Mouse (Mus musculus) cerebellum, postnatal 10 days (tissue): ENCODE data around the gene Swsap1.

Experiments used
- DNase-seq, 2 experiments: peaks; one replicate each; pipeline ENCODE4 v3.0.0; 2021; ENCODE audit warnings: mixed read lengths in 2 of 2

The Swsap1 gene

DNA sequence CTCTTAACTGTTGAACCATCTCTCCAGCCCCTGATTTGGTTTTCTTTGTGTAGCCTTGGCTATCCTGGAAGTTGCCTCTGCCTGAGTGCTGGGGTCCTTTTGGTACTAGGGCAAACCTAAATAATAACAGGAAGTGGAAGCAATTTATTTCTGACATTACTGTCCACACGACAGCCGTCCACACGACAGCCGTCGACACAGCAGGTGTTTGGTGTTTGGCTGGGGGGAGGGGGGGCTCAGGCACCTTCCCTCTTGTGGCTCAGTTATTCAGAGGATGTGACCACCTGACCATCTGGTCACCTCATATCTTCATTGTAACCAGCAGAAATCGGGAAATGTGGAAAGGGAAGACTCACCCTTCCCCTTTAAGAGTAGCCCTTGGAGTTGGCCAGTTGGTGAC lies 13.3 kb downstream of the Swsap1 start:
- DNase-seq = no peak

GRCm38 (mm10) chr9:21969304-21969703 lies 13.7 kb downstream of the Swsap1 start:
- DNase-seq = no peak

DNA sequence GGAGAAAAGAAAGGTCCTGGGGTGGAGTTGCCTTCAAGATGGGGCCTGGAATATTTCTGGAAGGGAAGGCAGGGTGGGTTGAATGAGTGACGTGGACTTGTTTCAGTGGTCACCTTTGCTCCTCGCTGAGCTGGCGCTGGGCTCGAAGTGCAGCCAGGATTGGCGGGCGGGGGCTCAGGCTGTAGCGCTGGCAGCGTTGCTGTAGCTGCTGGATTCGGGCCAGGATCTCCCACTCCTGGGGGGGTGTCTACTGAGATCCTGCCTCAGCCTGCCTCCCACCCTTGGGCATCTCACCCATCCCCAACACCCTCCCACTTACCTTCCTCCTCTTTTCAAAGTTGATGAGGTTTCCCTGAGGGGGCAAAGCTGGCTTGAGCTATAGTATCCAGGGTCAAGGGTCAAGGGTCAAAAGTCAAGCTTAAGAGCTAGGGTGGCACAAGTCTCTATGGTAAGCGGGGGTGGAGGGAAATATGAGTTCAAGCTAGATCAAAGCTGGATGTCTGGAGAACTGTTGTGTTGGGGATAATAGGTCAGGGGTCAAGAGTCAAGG lies 21.1 kb downstream of the Swsap1 start:
- peak; percentile 59 to 63 for DNase-seq

- peak; percentile 87 to 91 for DNase-seq
Measured at GRCm38 (mm10) chr9:21977331-21977730, 21.8 kb downstream of the Swsap1 start.

DNA sequence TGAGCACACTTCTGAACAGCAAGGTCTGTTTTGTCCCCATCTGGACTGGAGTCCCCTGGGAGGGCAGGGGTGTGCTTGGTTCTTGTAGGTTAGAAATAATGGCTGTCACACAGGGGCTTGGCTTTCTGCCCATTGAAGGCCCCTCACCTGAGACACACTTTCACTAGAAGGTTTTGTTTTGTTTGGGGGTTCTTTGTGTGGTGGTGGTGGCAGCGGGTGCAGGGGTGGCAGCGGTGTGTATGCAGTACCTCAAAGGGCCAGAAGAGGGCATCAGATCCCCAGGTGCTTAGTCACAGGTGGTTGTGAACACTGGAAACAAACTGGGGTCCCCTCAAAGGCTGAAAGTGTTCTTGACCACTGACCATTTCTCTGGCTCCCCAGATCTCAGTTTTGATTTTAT lies 22.4 kb downstream of the Swsap1 start:
- peak; percentile 65 to 80 for DNase-seq

- DNase-seq = no peak
Measured at GRCm38 (mm10) chr9:21978398-21979128, 23.0 kb downstream of the Swsap1 start.

GRCm38 (mm10) chr9:21983911-21984310 lies 28.4 kb downstream of the Swsap1 start:
- DNase-seq = no peak

GRCm38 (mm10) chr9:21987592-21988342 lies 32.2 kb downstream of the Swsap1 start:
- DNase-seq = peak; percentile 78 to 79

GRCm38 (mm10) chr9:21988421-21989101 lies 33.0 kb downstream of the Swsap1 start:
- peak; percentile 71 to 73 for DNase-seq

DNA sequence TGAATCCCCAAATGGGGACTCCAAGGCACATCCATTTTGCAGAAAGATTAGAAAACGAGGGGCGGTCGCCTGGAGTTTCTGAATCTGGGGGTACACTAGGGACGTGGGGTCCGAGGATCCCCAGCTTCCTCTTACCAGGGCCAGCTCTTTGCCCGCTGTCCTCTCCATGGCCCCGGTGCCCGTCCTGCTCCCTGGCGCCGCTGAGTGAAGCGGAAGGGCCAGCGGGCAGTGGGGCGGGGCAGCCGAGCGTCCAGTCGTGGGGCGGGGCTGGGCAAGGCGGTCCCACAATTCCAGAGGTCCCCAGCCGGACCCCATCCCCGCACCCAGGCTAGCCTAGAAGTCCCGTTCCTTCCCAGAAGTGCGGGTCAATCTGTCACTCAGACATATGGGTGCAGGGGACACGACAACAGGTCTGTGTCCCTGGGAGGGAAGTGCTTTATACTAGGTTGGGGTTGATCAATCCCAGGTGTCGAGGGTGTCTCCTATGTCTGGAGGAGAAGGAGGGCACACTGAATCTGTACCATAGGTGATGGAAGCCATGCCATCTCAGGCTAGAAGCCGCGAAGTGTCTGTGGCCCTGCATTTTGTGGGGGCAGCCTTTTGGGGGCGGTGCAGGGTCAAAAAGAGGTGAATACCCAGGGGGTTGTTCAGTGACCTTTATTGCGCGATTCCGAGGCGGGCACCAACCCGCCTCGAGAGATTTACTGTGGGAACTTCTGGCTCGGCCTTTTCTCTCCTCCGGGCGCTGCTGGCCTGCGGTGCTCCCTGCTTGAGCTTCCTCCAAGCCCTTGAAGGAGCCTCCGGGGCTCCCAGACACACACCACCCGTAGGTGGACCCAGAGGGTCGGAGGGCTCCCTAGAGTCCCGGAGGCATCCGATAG lies 33.9 kb downstream of the Swsap1 start, which contains the start of gene Rgl3:
TSS of gene Rgl3 (minus strand) at position 217 of the 881 bp plus-strand sequence.
- peak; percentile 67 to 73 for DNase-seq

- no peak for DNase-seq
Measured at GRCm38 (mm10) chr9:21992227-21992626, 36.7 kb downstream of the Swsap1 start.

DNA sequence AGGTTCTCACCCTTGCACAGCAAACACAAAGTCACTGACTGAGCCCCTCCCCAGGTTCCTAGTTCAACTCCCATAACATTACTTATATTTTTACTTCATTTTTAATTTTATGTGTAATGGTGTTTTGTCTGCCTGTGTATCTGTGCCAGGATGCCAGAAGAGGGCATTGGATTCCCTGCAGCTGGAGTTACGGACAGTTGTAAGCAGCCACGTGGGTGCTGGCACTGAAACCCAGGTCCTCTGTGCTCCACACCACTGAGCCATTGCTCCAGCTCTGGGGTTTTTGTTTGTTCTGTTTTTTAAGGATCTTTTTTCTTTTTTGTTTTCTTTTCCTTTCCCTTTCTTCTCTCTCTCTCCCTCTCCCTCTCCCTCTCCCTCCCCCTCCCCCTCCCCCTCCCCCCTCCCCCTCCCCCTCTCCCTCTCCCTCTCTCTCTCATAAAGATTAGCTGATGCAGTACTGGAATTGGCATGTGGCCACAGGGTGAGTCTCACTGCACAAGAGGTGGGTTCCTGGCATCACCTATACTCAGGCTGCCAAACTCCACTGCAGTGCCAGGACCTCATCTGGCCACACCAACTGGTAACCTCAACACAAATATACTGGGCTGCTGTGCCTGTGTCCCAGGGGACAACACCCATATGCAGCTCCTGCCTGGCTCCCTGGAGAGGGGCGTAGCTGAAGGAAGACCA lies 40.8 kb downstream of the Swsap1 start:
- DNase-seq = peak in 1 of 2 experiments; percentile 58

DNA sequence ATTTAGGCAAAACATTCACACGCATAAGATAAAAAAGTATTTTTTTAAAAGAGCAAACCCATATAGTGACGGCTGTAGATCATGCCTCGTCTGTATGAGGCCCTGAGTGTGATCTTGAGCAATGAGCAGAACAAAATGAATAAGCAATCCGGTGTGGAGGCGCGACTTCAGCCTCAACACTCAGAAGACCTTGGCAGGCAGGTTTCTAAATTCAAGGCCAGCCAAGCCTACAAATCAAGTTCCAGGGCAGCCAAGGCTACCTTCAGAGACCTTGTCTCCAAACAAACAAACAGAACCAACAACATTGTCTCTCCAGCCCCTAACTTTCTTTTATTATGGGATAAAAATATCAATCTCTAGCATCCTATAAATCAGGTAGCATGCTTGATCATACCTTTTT lies 44.7 kb downstream of the Swsap1 start:
- DNase-seq = no peak

DNA sequence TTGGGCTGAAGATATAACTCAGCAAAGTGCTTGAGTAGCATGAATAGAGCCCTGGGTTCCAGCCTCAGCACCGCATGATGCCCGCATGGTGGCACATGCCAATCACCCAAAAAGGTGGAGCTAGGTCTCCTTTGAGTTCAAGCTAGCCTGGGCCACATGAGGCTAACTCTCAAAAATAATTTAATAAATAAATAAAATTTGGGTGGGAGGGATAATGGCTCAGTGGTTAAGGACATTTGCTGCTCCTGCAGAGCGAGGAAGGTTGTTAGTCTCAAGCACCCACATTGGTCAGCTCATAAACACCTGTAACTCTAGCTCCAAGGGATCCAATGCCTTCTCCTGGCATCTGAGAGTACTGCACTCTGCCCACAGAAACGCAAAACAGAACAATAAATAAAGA lies 46.1 kb downstream of the Swsap1 start:
- no peak for DNase-seq

DNA sequence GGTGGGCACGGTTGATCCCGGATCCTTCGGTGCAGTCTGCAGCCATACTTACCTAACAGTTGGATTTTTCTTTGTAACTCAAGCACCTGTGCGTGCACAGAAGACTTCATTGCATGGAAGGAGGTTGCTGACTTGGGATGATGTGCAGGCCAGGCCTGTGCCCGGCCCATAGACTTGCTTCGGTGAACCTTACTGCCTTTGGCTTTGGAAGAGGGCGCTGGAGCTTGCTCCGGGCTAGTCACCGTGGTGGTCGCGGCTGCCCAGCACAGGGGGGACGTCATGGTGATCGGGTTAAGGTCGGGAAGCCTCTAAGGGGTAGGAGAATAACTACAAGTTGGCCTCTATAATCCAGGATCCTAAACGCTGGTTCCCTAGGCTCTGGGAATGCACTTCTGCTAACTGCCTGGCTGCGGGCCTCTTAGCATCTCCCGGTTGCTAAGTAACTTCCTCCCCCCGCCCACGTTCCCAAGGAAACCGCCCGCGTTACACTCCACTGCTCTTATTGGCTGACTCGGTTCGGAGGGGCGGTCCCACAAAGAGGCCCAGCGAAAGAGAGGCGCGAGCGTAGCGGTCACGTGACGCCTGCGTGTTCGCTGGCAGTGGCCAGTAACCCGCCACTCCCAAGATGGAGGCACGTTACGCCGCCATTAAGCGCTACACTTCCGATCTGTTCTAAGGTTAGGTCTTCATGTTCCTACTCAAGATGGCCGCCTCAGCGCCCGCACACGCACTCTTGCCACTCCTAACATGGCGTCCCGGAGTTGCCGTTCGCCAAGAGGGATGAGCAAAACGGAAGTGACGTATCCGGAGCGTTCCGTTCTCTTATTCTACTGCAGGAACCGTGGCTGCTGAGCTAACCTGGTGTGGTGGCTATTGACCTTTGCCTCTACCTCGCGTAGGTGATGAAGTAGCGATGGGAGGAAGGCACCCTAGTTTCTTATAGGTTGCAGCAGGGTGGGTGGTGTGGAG lies 46.9 kb downstream of the Swsap1 start, which contains the start of the genes Ccdc151 and Prkcsh:
TSS of gene Ccdc151 (minus strand) at position 441 of the 969 bp plus-strand sequence.
TSS of gene Prkcsh (plus strand) at position 613 of the 969 bp plus-strand sequence.
- peak; percentile 99 for DNase-seq

DNA sequence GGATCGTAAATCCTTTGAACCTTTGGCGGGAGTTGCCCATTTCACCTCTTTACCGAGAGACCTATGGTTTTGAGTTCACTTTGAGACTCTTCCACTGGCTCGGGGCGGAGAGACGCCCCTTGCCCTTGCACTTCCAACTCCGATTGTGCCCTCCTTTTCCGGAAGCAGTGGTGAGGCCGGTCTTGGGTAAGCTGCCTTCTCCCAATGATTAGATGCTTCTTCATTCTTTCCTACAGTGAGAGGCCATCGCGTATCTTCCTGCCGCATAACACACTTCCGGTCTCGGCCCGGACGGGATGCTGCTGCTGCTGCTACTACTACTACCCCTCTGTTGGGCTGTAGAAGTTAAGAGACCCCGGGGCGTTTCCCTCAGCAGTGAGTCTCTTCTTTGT lies 47.6 kb downstream of the Swsap1 start:
- peak in 1 of 2 experiments; percentile 56 for DNase-seq

DNA sequence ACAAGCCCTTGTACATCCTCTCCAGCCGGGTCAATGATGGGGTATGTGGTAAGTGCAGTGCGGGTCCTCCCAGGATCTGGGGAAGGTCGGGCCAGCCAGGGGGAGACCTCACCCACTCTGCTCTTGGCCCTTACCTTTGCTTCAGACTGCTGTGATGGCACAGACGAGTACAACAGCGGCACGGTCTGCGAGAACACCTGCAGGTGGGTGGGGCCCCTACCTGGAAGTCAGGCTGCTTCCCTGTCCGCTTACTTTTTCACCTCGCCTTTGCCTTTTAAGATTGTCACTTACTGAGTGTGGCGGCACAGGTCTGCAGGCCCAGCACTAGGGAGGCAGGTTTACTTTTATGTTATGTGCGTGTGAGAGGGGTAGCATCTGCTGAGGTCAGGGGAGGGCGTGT lies 49.0 kb downstream of the Swsap1 start:
- DNase-seq = no peak
